Mouse (Mus musculus): ENCODE measurements around the gene Ppbp. TPM values are rescaled to one million over a fixed set of nuclear protein-coding genes. Genes with fewer than 3 reads are reported as not detected.

Gene Ppbp
- polyA plus RNA-seq (2012; ENCODE audit: low replicate concordance) = 0.27 and 0.38 TPM in 2 replicates

GRCm38 (mm10) chr5:90768218-90768617 lies at the start of gene Ppbp:
Gene Ppbp, plus strand, starts transcription at chr5:90768518.

GRCm38 (mm10) chr5:90759077-90760065 lies 8.9 kb upstream of the Ppbp start, which contains the start of gene Cxcl5:
Gene Cxcl5, plus strand, starts transcription at chr5:90759360.

GRCm38 (mm10) chr5:90771880-90772653 lies 3.7 kb downstream of the Ppbp start, which contains the start of gene Pf4:
Gene Pf4, plus strand, starts transcription at chr5:90772435.

GRCm38 (mm10) chr5:90785659-90786588 lies 17.6 kb downstream of the Ppbp start, which contains the start of gene Cxcl3:
Gene Cxcl3, plus strand, starts transcription at chr5:90786103.

GRCm38 (mm10) chr5:90794195-90794625 lies 25.9 kb downstream of the Ppbp start, which contains the start of gene Cxcl15:
Gene Cxcl15, plus strand, starts transcription at chr5:90794534.

Other genes with a start within 250 kb of the Ppbp start
- not detected in 2 replicates for gene Afm, start 249.6 kb upstream of the Ppbp start, polyA plus RNA-seq (2012; ENCODE audit: low replicate concordance)
- 0.48 and 0.80 TPM in 2 replicates for gene 5830473C10Rik, start 207.4 kb upstream of the Ppbp start, polyA plus RNA-seq (2012; ENCODE audit: low replicate concordance)
- gene Rassf6, start 127.9 kb upstream of the Ppbp start, polyA plus RNA-seq (2012; ENCODE audit: low replicate concordance) = 0.42 TPM in 1 of 2 replicates, not detected in the other
- gene Cxcl5, start 9.2 kb upstream of the Ppbp start, polyA plus RNA-seq (2012; ENCODE audit: low replicate concordance) = not detected in 2 replicates
- gene Pf4, start 3.9 kb downstream of the Ppbp start, polyA plus RNA-seq (2012; ENCODE audit: low replicate concordance) = 0.78 and 4.4 TPM in 2 replicates
- gene Cxcl3, start 17.6 kb downstream of the Ppbp start, polyA plus RNA-seq (2012; ENCODE audit: low replicate concordance) = not detected in 2 replicates
- not detected in 2 replicates for gene Cxcl15, start 26.0 kb downstream of the Ppbp start, polyA plus RNA-seq (2012; ENCODE audit: low replicate concordance)
- 0.51 TPM in 1 of 2 replicates, not detected in the other for gene Cxcl1, start 122.7 kb downstream of the Ppbp start, polyA plus RNA-seq (2012; ENCODE audit: low replicate concordance)
- not detected in 2 replicates for gene Cxcl2, start 135.4 kb downstream of the Ppbp start, polyA plus RNA-seq (2012; ENCODE audit: low replicate concordance)
- 5.6 and 11.2 TPM in 2 replicates for gene Mthfd2l, start 162.6 kb downstream of the Ppbp start, polyA plus RNA-seq (2012; ENCODE audit: low replicate concordance)